28 mouse cellular contexts compared by ENCODE assay signal in the genomic region with DNA sequence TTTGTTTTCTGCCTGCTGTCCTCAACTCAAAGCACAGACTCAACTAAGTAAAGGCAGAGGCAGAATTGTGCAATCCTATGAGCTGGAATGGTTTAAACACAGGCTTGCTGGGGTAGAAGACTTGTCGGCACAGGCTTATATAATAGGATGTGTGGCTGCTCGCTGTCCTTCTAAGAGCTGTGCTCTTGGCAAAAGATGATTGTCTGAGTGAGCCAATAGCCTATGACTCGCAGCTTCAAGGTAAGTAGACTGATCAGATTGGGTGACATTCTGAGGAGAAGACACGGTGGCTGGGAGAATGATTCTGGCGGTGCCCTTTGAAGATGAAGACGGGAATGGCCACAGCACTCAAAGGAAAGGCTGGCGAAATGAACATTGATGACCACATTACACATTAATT.
"Had no signal": no experiment of that assay in that cellular context is flagged by ENCODE, and none has a peak within 500 bp of the region (broad histone marks: within the 10 kb centered on the region; RNA-seq: fewer than 3 reads in every experiment).

No protein-coding gene starts in this region.

- H3K9ac ChIP-seq: heart, embryonic 13.5 days; heart, embryonic 15.5 days; hindbrain, embryonic 12.5 days; hindbrain, embryonic 14.5 days; intestine, embryonic 15.5 days; limb, embryonic 12.5 days; liver, embryonic 13.5 days; liver, embryonic 15.5 days had no signal

- H3K4me1 ChIP-seq: heart, embryonic 13.5 days; heart, embryonic 15.5 days; hindbrain, embryonic 10.5 days; hindbrain, embryonic 12.5 days; intestine, embryonic 15.5 days; limb, embryonic 10.5 days; limb, embryonic 12.5 days; liver, embryonic 13.5 days; liver, embryonic 15.5 days had no signal

- ATAC-seq: hindbrain, embryonic 16.5 days; inflammation-experienced regulatory T-cells, adult 6 months; intestine, embryonic 15.5 days; intestine, postnatal 0 days had no signal

- DNase-seq: gastrocnemius, adult 2 months; gastrocnemius, postnatal 10 days; gastrocnemius, postnatal 25 days; heart, adult 2 months; heart, postnatal 4 days; kidney, adult 18-20 months; kidney, adult 8-10 months; kidney, postnatal 10 days; kidney, postnatal 25 days; kidney, postnatal 4 days; layer of hippocampus, adult 9-11 months; liver; liver, embryonic 13.5 days had no signal

- H3K4me2 ChIP-seq: heart, embryonic 11.5 days; heart, embryonic 13.5 days; heart, embryonic 15.5 days; hindbrain, embryonic 12.5 days; hindbrain, embryonic 14.5 days; intestine, embryonic 15.5 days; limb, embryonic 12.5 days; liver, embryonic 11.5 days; liver, embryonic 13.5 days; liver, embryonic 15.5 days had no signal

- H3K4me3 ChIP-seq: gastrocnemius, adult 2 months; heart, adult 2 months; heart, embryonic 13.5 days; heart, embryonic 15.5 days; hindbrain, embryonic 10.5 days; hindbrain, embryonic 12.5 days; intestine, embryonic 15.5 days; left cerebral cortex, adult 2 months; limb, embryonic 10.5 days; limb, embryonic 12.5 days; liver, embryonic 13.5 days; liver, embryonic 15.5 days had no signal

- H3K27me3 ChIP-seq: heart, embryonic 13.5 days; heart, embryonic 15.5 days; hindbrain, embryonic 12.5 days; intestine, embryonic 15.5 days; limb, embryonic 12.5 days; liver, embryonic 13.5 days; liver, embryonic 15.5 days had no signal

- H3K36me3 ChIP-seq: heart, embryonic 13.5 days; heart, embryonic 15.5 days; hindbrain, embryonic 10.5 days; hindbrain, embryonic 12.5 days; intestine, embryonic 15.5 days; limb, embryonic 10.5 days; limb, embryonic 12.5 days; liver, embryonic 13.5 days; liver, embryonic 15.5 days had no signal

- H3K27ac ChIP-seq: gastrocnemius, adult 2 months; heart, adult 2 months; heart, embryonic 13.5 days; heart, embryonic 15.5 days; hindbrain, embryonic 10.5 days; hindbrain, embryonic 12.5 days; hindbrain, embryonic 14.5 days; intestine, embryonic 15.5 days; left cerebral cortex, adult 2 months; limb, embryonic 10.5 days; limb, embryonic 12.5 days; liver, embryonic 13.5 days; liver, embryonic 15.5 days had no signal

- H3K9me3 ChIP-seq: heart, embryonic 13.5 days; heart, embryonic 15.5 days; hindbrain, embryonic 10.5 days; hindbrain, embryonic 12.5 days; intestine, embryonic 15.5 days; limb, embryonic 10.5 days; limb, embryonic 12.5 days; liver, embryonic 13.5 days; liver, embryonic 15.5 days had no signal
